Mouse (Mus musculus) heart, embryonic 11.5 days (tissue): ENCODE results near the gene Ins2. TPM values are rescaled to one million over a fixed set of nuclear protein-coding genes. Genes with fewer than 3 reads are reported as not detected.

Experiments
- ATAC-seq: fragments of 200-750 bp; cut with Nextera tagmentation; replicated peaks from 2 replicates; pipeline ENCODE4 v1.8.0; 2017; ENCODE audit warnings: moderate library complexity; ENCODE audit not compliant: insufficient number of reproducible peaks, low FRiP score, low TSS enrichment
- H3K27ac ChIP-seq: fragments of 300-500 bp; sonication (generic); 2 replicates; pipeline ENCODE4 v1.5.1; 2014; ENCODE audit warnings: mild to moderate bottlenecking, low read depth, low read length
- H3K27me3 ChIP-seq: fragments of 300-500 bp; sonication (generic); 2 replicates; pipeline ENCODE4 v1.6.1; 2014; ENCODE audit warnings: mild to moderate bottlenecking, low read length, mixed read lengths; ENCODE audit not compliant: control insufficient read depth, insufficient read depth
- H3K36me3 ChIP-seq: fragments of 300-500 bp; sonication (generic); 2 replicates; pipeline ENCODE4 v1.6.1; 2014; ENCODE audit warnings: mild to moderate bottlenecking, low read length, moderate library complexity, mixed read lengths; ENCODE audit not compliant: control insufficient read depth, insufficient read depth
- H3K4me1 ChIP-seq: fragments of 300-500 bp; sonication (generic); 2 replicates; pipeline ENCODE4 v1.6.1; 2014; ENCODE audit warnings: low read length; ENCODE audit not compliant: control insufficient read depth, insufficient read depth
- H3K4me2 ChIP-seq: fragments of 300-500 bp; sonication (generic); 2 replicates; pipeline ENCODE4 v1.6.1; 2014; ENCODE audit warnings: mild to moderate bottlenecking, moderate library complexity
- H3K4me3 ChIP-seq: fragments of 300-500 bp; sonication (generic); 2 replicates; pipeline ENCODE4 v1.5.1; 2014; ENCODE audit warnings: low read depth, low read length
- H3K9ac ChIP-seq: fragments of 300-500 bp; sonication (generic); 2 replicates; pipeline ENCODE4 v1.6.1; 2014; ENCODE audit warnings: mild to moderate bottlenecking, low read depth, low read length, moderate library complexity
- H3K9me3 ChIP-seq: fragments of 300-500 bp; sonication (generic); replicated peaks from 2 replicates; pipeline ENCODE4 v1.6.1; 2016; ENCODE audit warnings: low read length; ENCODE audit not compliant: control insufficient read depth
- WGBS: fragments of 180-500 bp; shearing (Covaris S2); extraction: QIAGEN DNeasy Blood & Tissue Kit; methylation state at CpG from one replicate; pipeline ENCODE4 v1.1.7; 2014; ENCODE audit not compliant: insufficient replicate concordance; 5-methylcytosine and 5-hydroxymethylcytosine counted together
- polyA plus RNA-seq: library from polyadenylated mRNA; unstranded; fragments of >200 nt; fragmentation: Nextera tagmentation; extraction: Ambion mirVana; gene quantifications from 2 replicates; pipeline ENCODE4 v1.2.1, GENCODE M21; 2014

The Ins2 gene
- polyA plus RNA-seq, 1 experiment from 2014 or later, result not detected

DNA sequence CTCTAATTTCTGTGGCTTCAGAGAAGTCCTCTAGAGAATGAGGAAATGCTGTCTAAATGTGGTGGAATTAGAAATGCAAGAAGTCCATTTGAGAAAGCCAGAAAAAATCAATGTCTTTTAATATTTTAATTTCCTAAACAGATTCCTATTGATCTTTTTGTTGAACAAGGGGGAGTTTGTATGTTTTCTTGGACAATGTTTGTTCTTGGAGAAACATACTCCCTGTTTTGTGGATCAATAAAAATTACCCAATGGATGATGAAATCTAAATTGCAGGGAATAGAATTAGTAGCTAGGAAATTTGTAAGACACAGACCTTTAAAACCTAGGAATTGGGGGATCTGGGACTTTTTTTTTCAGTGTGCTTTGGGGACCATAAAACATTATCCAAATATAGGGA is 81.4 kb downstream of the Ins2 start:
- peak overlapping the region; percentile 98 for H3K9ac ChIP-seq
- ATAC-seq, result no peak

DNA sequence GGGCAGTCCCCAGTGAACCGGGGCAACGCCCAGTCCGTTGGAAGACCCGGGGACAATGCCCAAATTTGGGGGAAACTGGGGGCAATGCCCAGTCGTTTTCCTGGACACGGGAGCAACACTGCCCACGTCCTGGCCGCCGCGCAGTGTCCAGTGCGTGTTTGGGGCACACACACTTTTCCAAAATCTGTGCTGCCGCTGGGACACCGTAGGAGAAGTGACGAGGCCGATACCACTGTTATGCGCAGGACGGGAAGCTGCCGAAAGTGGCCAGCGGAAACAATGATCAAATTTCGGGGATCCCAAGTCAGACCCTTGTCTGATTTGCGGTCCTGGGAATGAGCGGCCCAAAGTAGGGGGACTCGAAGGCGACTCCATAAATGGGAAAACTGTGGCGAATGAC is 82.1 kb downstream of the Ins2 start:
- peaks cover 9% of the 10 kb centered on the region for H3K4me1 ChIP-seq
- no peak for ATAC-seq
- no peaks in the 10 kb centered on the region for H3K36me3 ChIP-seq
- under 1% methylated on average over 25 of the region's 25 CpGs for WGBS
- H3K9me3 ChIP-seq, result no peaks in the 10 kb centered on the region
- peak overlapping the region; percentile 99 for H3K27ac ChIP-seq
- H3K4me2 ChIP-seq, result peak overlapping the region; percentile 76
- H3K9ac ChIP-seq, result peak overlapping the region; percentile 98
- peak overlapping the region; percentile 70 for H3K4me3 ChIP-seq
- peaks cover 81% of the 10 kb centered on the region for H3K27me3 ChIP-seq

More for the DNA sequence above, 81.4 kb downstream of the Ins2 start:
- Histone ChIP-seq H3K4me3 (peak overlapping the region; percentile 70), H3K4me2 (peak overlapping the region; percentile 76), H3K36me3 (no peaks in the 10 kb centered on the region), H3K4me1 (peaks cover 9% of the 10 kb centered on the region), H3K27me3 (peaks cover 77% of the 10 kb centered on the region), H3K9me3 (no peaks in the 10 kb centered on the region), H3K27ac (peak overlapping the region; percentile 99)

DNA sequence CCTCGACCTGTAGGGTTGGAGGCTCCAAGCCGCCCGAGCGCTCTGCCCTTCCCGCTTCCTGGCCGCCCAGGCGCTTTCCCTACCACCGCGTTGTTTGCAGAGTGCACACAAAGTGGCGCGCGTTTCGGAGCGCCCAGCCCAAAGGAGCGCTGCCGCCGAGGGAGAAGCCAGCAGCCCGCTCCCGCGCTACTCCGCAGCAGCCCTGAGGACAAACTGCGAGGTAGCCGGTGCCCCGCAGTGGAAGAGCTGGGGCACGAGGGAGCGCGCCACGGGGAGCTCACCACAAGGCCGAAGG is 82.6 kb downstream of the Ins2 start:
- H3K9ac ChIP-seq, result peak overlapping the region; percentile 98
- H3K36me3 ChIP-seq, result no peaks in the 10 kb centered on the region
- H3K9me3 ChIP-seq, result no peaks in the 10 kb centered on the region
- H3K27me3 ChIP-seq, result peaks cover 81% of the 10 kb centered on the region
- H3K4me3 ChIP-seq, result peak overlapping the region; percentile 70
- peaks cover 9% of the 10 kb centered on the region for H3K4me1 ChIP-seq
- peak overlapping the region; percentile 76 for H3K4me2 ChIP-seq
- under 1% methylated on average over 29 of the region's 29 CpGs for WGBS
- peak overlapping the region; percentile 99 for H3K27ac ChIP-seq
- ATAC-seq, result no peak

DNA sequence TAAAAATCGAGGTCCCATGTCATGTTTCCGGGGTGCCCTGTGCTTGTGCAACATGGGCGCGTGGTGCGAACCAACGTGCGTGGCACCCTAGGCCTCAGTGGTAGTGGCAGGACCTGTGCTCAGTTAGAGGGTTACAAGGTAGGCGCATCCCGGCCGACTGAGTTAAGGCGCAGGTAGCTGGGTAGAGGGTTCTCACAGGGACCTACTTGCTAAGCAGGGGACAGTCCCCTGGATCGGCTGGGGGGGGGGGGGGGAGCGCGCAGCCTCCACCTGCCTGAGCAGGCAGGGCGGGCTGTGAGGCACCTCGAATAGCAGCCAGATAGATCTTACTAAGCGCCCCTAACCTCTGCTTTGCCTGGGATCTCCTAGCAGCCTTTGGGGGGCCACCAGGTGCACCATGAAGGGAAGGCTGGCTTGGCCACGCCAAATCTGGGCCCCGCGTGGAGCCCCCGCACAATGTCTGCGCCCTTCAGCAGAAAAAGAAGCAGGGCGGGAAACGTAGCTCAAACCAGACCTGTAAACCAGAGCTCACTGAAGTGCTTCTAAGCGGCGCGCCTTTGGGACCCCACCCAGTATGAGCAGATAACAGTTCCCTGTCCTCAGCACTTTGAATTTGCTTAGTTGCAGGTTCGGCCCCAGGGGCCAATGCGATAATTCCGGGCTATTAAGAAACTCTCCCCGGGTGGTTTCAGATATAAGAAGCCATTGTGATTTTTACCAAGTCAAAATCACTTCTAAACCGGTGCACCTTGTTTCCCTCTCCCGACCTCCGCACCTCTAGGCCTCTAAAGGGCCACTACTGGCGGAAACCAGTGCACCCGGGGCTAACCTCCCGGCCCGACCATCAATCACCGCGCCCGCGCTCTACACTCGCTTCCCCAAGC is 83.2 kb downstream of the Ins2 start:
- under 1% methylated on average over 43 of the region's 43 CpGs for WGBS
- Histone ChIP-seq H3K4me3 (peak overlapping the region; percentile 70), H3K9me3 (no peaks in the 10 kb centered on the region), H3K4me1 (peaks cover 11% of the 10 kb centered on the region), H3K27ac (peak overlapping the region; percentile 99), H3K27me3 (peaks cover 80% of the 10 kb centered on the region), H3K4me2 (peak overlapping the region; percentile 76), H3K36me3 (no peaks in the 10 kb centered on the region; the same call in 1 of the 2 replicates), H3K9ac (peak overlapping the region; percentile 98)
- ATAC-seq, result no peak

- H3K9ac ChIP-seq, result peak overlapping the region; percentile 98
- peaks cover 1% of the 10 kb centered on the region; the same call in 1 of the 2 replicates for H3K36me3 ChIP-seq
- H3K4me2 ChIP-seq, result peak overlapping the region; percentile 76
- H3K4me3 ChIP-seq, result peak overlapping the region; percentile 70
- peaks cover 80% of the 10 kb centered on the region for H3K27me3 ChIP-seq
- H3K27ac ChIP-seq, result peak overlapping the region; percentile 99
- H3K9me3 ChIP-seq, result no peaks in the 10 kb centered on the region
- WGBS, result under 1% methylated on average over 26 of the region's 70 CpGs
- peaks cover 16% of the 10 kb centered on the region for H3K4me1 ChIP-seq
- peak; percentile 47 for ATAC-seq
These were observed 84.0 kb downstream of the Ins2 start for GRCm38 (mm10) chr7:142659181-142659681.

DNA sequence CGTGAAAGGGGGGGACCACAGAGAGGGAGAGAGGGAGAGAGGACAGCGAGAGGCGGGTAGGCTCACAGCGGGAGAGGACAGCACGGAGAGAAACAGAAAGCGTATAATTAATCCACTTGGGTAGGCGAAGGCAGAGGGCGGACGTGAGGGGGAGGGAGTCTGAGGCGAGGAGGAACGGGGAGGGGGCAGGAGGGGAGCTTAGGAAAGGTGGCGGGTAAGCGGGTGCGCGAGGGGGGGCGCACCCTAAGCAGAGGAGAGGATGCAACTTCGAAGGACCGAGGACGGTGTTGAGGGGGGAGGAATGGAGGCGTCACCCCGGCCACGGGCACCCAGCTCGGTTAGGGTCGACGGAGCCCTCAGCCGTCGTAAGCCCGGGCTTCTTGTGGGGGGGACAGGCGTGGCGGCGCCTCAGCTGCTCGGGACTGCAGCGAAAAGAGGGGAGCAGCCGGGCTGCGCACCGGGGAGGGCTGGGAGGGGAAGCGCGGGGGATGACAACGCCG is 84.5 kb downstream of the Ins2 start:
- 2% methylated on average over 39 of the region's 40 CpGs for WGBS
- Histone ChIP-seq H3K27me3 (peaks cover 80% of the 10 kb centered on the region), H3K36me3 (peaks cover 3% of the 10 kb centered on the region; the same call in 1 of the 2 replicates), H3K27ac (peak overlapping the region; percentile 99), H3K4me3 (peak overlapping the region; percentile 70), H3K9me3 (no peaks in the 10 kb centered on the region), H3K9ac (peak overlapping the region; percentile 98), H3K4me1 (peaks cover 19% of the 10 kb centered on the region), H3K4me2 (peak overlapping the region; percentile 76)
- no peak for ATAC-seq

DNA sequence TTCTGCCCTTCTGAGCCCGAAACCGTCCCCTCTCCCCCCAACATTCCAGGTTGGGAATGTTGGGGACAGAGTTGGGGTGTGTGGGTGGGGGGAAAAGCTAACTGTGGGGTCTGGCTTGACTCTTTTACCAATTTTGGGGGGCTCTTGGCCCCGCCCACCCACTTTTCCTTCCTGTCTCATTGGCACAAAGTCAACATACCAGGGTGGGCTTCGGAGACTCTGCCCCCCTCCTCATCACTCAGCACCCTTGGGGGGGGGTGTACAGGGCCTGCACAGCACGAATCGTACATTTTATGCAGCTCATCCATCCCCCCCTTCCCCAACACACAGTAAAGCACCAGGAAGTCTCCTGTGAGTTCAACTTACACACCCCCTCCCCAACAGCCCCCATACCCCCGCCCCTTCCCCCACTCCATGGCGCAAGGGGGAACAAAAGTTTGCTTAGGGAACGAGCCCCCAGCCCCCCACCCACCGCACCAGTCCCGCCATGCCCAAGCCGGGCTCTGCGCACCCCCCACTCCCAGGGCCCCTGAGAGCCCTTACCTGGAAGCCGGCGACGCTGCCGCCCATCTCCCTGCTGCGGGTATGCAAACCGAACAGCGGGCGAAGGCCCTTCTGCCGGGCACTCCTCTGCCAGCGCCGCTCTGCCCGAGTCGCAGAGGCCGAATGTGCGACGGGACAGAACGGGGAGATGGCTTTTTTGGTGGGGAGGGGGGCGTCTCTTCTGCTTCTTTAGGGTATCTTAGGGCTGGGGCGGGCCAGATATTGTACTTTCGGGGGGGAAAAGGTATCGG is 85.2 kb downstream of the Ins2 start:
- Histone ChIP-seq H3K9me3 (no peaks in the 10 kb centered on the region), H3K9ac (peak overlapping the region; percentile 98), H3K27me3 (peaks cover 79% of the 10 kb centered on the region), H3K4me2 (peak overlapping the region; percentile 76), H3K27ac (peak overlapping the region; percentile 99), H3K4me1 (peaks cover 19% of the 10 kb centered on the region), H3K4me3 (peak overlapping the region; percentile 70), H3K36me3 (peaks cover 3% of the 10 kb centered on the region; the same call in 1 of the 2 replicates)
- no peak for ATAC-seq
- WGBS, result 2% methylated on average over 33 of the region's 34 CpGs

DNA sequence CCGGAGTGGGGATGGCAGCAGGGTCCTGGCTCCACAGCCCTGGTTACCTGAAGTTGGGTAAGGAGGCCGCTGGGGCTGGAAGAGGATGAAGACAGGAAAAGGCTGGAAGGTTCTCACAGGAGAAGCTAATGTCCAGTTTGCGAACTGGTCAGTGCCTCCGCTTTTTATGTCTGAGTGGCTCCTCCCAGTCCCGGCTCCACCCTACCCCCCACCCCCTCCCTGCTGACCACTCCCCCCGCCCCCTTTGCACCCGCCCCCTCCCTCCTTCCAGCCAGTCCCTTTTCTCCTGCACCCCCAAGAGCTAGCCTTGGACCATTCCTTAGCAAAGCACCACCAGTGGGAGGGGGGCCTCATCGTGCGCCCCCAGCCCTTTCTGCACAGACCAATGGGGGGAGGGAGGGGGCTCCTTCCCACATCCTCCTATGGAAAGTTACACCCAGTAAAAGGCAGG is 85.8 kb downstream of the Ins2 start:
- ATAC-seq, result peak; percentile 27; the same call in 1 of the 2 replicates
- Histone ChIP-seq H3K27ac (peak overlapping the region; percentile 99), H3K9me3 (no peaks in the 10 kb centered on the region), H3K4me3 (peak overlapping the region; percentile 70), H3K4me2 (peak overlapping the region; percentile 76), H3K4me1 (peaks cover 19% of the 10 kb centered on the region), H3K36me3 (peaks cover 3% of the 10 kb centered on the region; the same call in 1 of the 2 replicates), H3K9ac (peak overlapping the region; percentile 98), H3K27me3 (peaks cover 77% of the 10 kb centered on the region)
- WGBS, result 6% methylated on average over 9 of the region's 9 CpGs
